Mouse (Mus musculus): ENCODE results near the gene Sh3glb2. TPM values are rescaled to one million over a fixed set of nuclear protein-coding genes. Genes with fewer than 3 reads are reported as not detected.

Sh3glb2 gene
- total and polyA plus RNA-seq, 2 experiments from 2014 or later = 156 to 292 TPM

GRCm38 (mm10) chr2:30402351-30402826 is 43.3 kb upstream of the Sh3glb2 start:
- H3K9ac ChIP-seq = no peak overlapping the region
- no peak overlapping the region for H3K4me3 ChIP-seq (ENCODE audit: low read depth, low read length)
- no peaks in the 10 kb centered on the region for H3K4me1 ChIP-seq (ENCODE audit: insufficient read depth)
- no peaks in the 10 kb centered on the region for H3K9me3 ChIP-seq (ENCODE audit: low read length)
- TF ChIP-seq CTCF (IDR thresholded peaks at IDR 0.05; ENCODE audit: low read depth) = no peak
- H3K27me3 ChIP-seq (ENCODE audit: insufficient read depth, low read length) = no peaks in the 10 kb centered on the region
- no peak overlapping the region for H3K4me2 ChIP-seq (ENCODE audit: low read depth)
- WGBS = 90% methylated on average over 9 of the region's 9 CpGs
- no peak for ATAC-seq
- H3K27ac ChIP-seq (ENCODE audit: low read depth, low read length) = no peak overlapping the region
- H3K36me3 ChIP-seq (ENCODE audit: insufficient read depth) = peaks cover 87% of the 10 kb centered on the region
- no peak for DNase-seq

- ATAC-seq = no peak
- Histone ChIP-seq H3K4me1 (ENCODE audit: insufficient read depth) (no peaks in the 10 kb centered on the region), H3K4me2 (ENCODE audit: low read depth) (no peak overlapping the region), H3K4me3 (ENCODE audit: low read depth, low read length) (no peak overlapping the region), H3K27me3 (ENCODE audit: insufficient read depth, low read length) (no peaks in the 10 kb centered on the region), H3K36me3 (ENCODE audit: insufficient read depth) (peaks cover 89% of the 10 kb centered on the region), H3K9ac (no peak overlapping the region), H3K27ac (ENCODE audit: low read depth, low read length) (no peak overlapping the region), H3K9me3 (ENCODE audit: low read length) (no peaks in the 10 kb centered on the region)
- no peak for DNase-seq
- no peak for TF ChIP-seq CTCF (IDR thresholded peaks at IDR 0.05; ENCODE audit: low read depth)
- 77% methylated on average over 1 of the region's 1 CpGs for WGBS
Observed at GRCm38 (mm10) chr2:30401581-30401980, 42.4 kb upstream of the Sh3glb2 start.

DNA sequence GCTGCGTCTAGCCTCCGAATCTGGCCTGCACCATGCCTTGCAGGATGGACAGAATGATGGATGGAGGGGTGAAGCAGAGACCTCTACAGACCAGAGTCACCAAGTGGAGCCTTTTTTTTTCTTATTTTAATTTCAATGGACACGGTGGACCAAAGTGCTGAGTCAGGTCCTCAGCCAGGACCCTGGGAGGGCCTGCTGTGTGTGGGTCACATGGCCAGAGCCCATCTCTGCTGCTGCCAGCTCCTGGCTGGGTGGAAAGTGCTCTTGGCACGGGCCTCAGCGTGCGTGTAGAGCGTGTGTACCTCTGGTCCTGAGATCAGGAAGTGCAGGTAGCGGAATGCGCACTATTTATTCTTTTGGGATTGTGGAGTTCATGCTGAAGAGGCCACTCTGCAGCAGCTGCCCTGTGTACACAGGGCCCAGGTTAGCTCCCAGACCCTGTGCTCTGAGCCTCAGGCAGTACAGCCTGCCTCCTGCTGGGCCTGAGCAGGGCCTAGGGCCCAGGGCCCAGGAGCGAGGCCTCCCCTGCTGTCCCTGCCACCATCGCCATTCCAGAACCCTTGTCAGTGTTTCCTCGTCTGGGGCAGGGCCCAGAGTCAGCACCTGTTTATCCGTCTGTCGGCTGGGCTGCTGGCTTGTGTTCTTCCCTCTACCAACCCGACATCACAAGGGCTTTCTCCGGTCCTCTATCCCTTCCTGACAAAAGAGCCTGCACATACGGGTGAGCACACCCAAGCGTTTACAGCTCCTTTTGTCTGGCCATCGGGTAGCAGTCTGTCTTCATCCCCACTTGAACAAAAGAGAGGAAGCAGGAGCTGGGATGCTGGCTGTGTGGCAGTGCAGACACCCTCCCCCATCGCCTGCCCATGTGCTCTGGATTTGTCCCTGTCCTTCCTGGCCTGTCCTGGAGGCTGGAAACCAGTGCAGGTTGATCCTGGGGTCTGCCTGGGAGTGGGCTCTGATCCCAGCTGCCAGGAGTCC is 40.3 kb upstream of the Sh3glb2 start:
- Histone ChIP-seq H3K9ac (peak overlapping the region; percentile 18; the same call in 1 of the 2 replicates), H3K4me2 (ENCODE audit: low read depth) (no peak overlapping the region)
- 18% methylated on average over 20 of the region's 20 CpGs for WGBS

DNA sequence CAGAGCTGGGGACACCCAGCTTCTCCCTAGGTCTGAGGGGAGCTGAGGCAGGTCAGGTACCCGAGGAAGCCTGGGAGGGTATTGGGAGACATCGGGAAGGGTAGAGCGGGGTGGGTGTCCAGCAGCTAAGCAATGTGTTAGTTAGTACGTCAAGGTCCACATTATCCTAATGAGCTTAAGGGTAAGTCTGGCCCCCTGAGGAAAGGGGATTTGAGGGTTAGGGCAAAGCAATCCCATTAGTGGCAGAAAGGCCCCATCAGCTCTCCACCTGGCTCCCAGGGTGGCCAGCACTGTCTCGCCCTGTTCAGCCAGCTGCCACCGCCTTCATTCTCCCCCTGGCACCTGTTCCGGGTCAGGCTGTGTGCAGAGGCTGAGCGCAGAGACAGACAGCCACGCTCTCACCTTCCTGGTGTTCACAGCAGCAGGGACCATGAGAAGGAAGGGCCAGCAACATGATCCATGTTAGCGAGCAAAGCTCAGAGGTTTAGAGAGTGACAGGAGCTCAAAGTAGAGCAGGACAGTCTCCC is 38.9 kb upstream of the Sh3glb2 start:
- peaks cover 71% of the 10 kb centered on the region for H3K36me3 ChIP-seq (ENCODE audit: insufficient read depth)
- DNase-seq = no peak
- no peaks in the 10 kb centered on the region for H3K9me3 ChIP-seq (ENCODE audit: low read length)
- H3K4me2 ChIP-seq (ENCODE audit: low read depth) = no peak overlapping the region
- 57% methylated on average over 10 of the region's 10 CpGs for WGBS
- H3K27me3 ChIP-seq (ENCODE audit: insufficient read depth, low read length) = no peaks in the 10 kb centered on the region
- ATAC-seq = no peak
- no peak overlapping the region for H3K27ac ChIP-seq (ENCODE audit: low read depth, low read length)
- no peak for TF ChIP-seq CTCF (IDR thresholded peaks at IDR 0.05; ENCODE audit: low read depth)
- H3K9ac ChIP-seq = no peak overlapping the region
- no peak overlapping the region for H3K4me3 ChIP-seq (ENCODE audit: low read depth, low read length)
- peaks cover 9% of the 10 kb centered on the region for H3K4me1 ChIP-seq (ENCODE audit: insufficient read depth)

More for the DNA sequence above, 40.3 kb upstream of the Sh3glb2 start:
- Histone ChIP-seq H3K27ac (ENCODE audit: low read depth, low read length) (peak overlapping the region; percentile 71), H3K4me3 (ENCODE audit: low read depth, low read length) (no peak overlapping the region), H3K9me3 (ENCODE audit: low read length) (no peaks in the 10 kb centered on the region), H3K36me3 (ENCODE audit: insufficient read depth) (peaks cover 80% of the 10 kb centered on the region), H3K27me3 (ENCODE audit: insufficient read depth, low read length) (no peaks in the 10 kb centered on the region), H3K4me1 (ENCODE audit: insufficient read depth) (no peaks in the 10 kb centered on the region)
- ATAC-seq (peak; percentile 73), DNase-seq (peak; percentile 45)
- TF ChIP-seq CTCF (IDR thresholded peaks at IDR 0.05; ENCODE audit: low read depth) = no peak

DNA sequence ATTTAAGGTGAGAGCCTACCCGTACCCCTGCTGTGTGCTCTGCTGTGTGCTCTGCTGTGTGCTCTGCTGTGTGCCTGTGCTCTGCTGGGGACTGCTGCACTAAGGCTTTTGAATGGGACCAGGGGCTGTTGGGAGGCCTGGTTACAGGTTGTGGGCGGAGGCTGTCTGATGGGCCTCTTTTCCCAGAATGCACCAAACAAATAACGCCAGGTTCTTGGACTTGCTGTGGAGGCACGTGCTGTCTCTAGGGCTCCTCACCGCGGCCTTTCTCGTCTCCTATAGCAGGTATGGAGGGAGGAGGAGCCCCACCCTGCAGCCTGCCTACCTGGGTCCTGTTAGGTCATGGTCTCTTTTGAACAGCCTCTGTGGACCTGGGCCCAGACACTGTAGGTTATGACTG is 37.1 kb upstream of the Sh3glb2 start:
- ATAC-seq = no peak
- no peak overlapping the region for H3K27ac ChIP-seq (ENCODE audit: low read depth, low read length)
- H3K9ac ChIP-seq = no peak overlapping the region
- no peak overlapping the region for H3K4me2 ChIP-seq (ENCODE audit: low read depth)
- TF ChIP-seq CTCF (IDR thresholded peaks at IDR 0.05; ENCODE audit: low read depth) = no peak
- no peak overlapping the region for H3K4me3 ChIP-seq (ENCODE audit: low read depth, low read length)
- H3K9me3 ChIP-seq (ENCODE audit: low read length) = no peaks in the 10 kb centered on the region
- no peaks in the 10 kb centered on the region for H3K27me3 ChIP-seq (ENCODE audit: insufficient read depth, low read length)
- 91% methylated on average over 7 of the region's 7 CpGs for WGBS
- no peak for DNase-seq
- peaks cover 53% of the 10 kb centered on the region for H3K36me3 ChIP-seq (ENCODE audit: insufficient read depth)
- peaks cover 9% of the 10 kb centered on the region for H3K4me1 ChIP-seq (ENCODE audit: insufficient read depth)

GRCm38 (mm10) chr2:30395757-30396156 is 36.6 kb upstream of the Sh3glb2 start:
- no peak for ATAC-seq
- WGBS = 93% methylated on average over 7 of the region's 7 CpGs

GRCm38 (mm10) chr2:30393370-30393656 is 34.2 kb upstream of the Sh3glb2 start:
- Histone ChIP-seq H3K27ac (ENCODE audit: low read depth, low read length) (0 out of 2 replicates have a peak overlapping the region, but pooled peaks have one; percentile 93), H3K9me3 (ENCODE audit: low read length) (no peaks in the 10 kb centered on the region), H3K4me3 (ENCODE audit: low read depth, low read length) (peak overlapping the region; percentile 85), H3K4me1 (ENCODE audit: insufficient read depth) (peaks cover 9% of the 10 kb centered on the region), H3K27me3 (ENCODE audit: insufficient read depth, low read length) (no peaks in the 10 kb centered on the region), H3K9ac (peak overlapping the region; percentile 74), H3K4me2 (ENCODE audit: low read depth) (peak overlapping the region; percentile 98), H3K36me3 (ENCODE audit: insufficient read depth) (peaks cover 34% of the 10 kb centered on the region)
- no peak for ATAC-seq
- WGBS = 58% methylated on average over 1 of the region's 1 CpGs
- DNase-seq = no peak
- TF ChIP-seq CTCF (IDR thresholded peaks at IDR 0.05; ENCODE audit: low read depth) = no peak

More at GRCm38 (mm10) chr2:30395757-30396156, 36.6 kb upstream of the Sh3glb2 start:
- H3K4me3 ChIP-seq (ENCODE audit: low read depth, low read length) = no peak overlapping the region
- no peak overlapping the region for H3K9ac ChIP-seq
- DNase-seq = no peak
- H3K36me3 ChIP-seq (ENCODE audit: insufficient read depth) = peaks cover 49% of the 10 kb centered on the region
- no peaks in the 10 kb centered on the region for H3K9me3 ChIP-seq (ENCODE audit: low read length)
- H3K4me2 ChIP-seq (ENCODE audit: low read depth) = no peak overlapping the region
- peaks cover 9% of the 10 kb centered on the region for H3K4me1 ChIP-seq (ENCODE audit: insufficient read depth)
- no peak for TF ChIP-seq CTCF (IDR thresholded peaks at IDR 0.05; ENCODE audit: low read depth)
- H3K27me3 ChIP-seq (ENCODE audit: insufficient read depth, low read length) = no peaks in the 10 kb centered on the region
- no peak overlapping the region for H3K27ac ChIP-seq (ENCODE audit: low read depth, low read length)

Data from forebrain, postnatal 0 days (tissue).